Mouse (Mus musculus): Measurements from ENCODE around the gene Erich2. TPM values are rescaled to one million over a fixed set of nuclear protein-coding genes. Genes with fewer than 3 reads are reported as not detected.

Erich2 gene
- polyA plus RNA-seq, 1 experiment from 2014 or later, result 6.2 TPM

- TF ChIP-seq CTCF (IDR thresholded peaks at IDR 0.05; ENCODE audit: low read depth), result no peak
- Histone ChIP-seq H3K4me2 (peak overlapping the region; percentile 55), H3K9ac (no peak overlapping the region), H3K27ac (ENCODE audit: low read depth) (no peak overlapping the region), H3K36me3 (ENCODE audit: insufficient read depth) (no peaks in the 10 kb centered on the region), H3K27me3 (ENCODE audit: insufficient read depth, low read length) (peaks cover 89% of the 10 kb centered on the region), H3K9me3 (ENCODE audit: low read depth, low read length) (no peaks in the 10 kb centered on the region), H3K4me1 (ENCODE audit: insufficient read depth) (peaks cover 16% of the 10 kb centered on the region), H3K4me3 (ENCODE audit: low read depth, low read length) (peak overlapping the region; percentile 28)
- WGBS, result under 1% methylated on average over 21 of the region's 34 CpGs
- no peak for ATAC-seq (ENCODE audit: insufficient read depth)
- DNase-seq, result no peak
Measured at GRCm38 (mm10) chr2:70562611-70562980, 54.0 kb downstream of the Erich2 start.

GRCm38 (mm10) chr2:70562981-70563671 lies 54.5 kb downstream of the Erich2 start:
- Histone ChIP-seq H3K9me3 (ENCODE audit: low read depth, low read length) (no peaks in the 10 kb centered on the region), H3K4me2 (peak overlapping the region; percentile 37), H3K4me3 (ENCODE audit: low read depth, low read length) (peak overlapping the region; percentile 14), H3K36me3 (ENCODE audit: insufficient read depth) (no peaks in the 10 kb centered on the region), H3K27me3 (ENCODE audit: insufficient read depth, low read length) (peaks cover 94% of the 10 kb centered on the region), H3K27ac (ENCODE audit: low read depth) (no peak overlapping the region), H3K9ac (no peak overlapping the region), H3K4me1 (ENCODE audit: insufficient read depth) (peaks cover 18% of the 10 kb centered on the region)
- ATAC-seq (ENCODE audit: insufficient read depth) (no peak), DNase-seq (no peak)
- WGBS, result 2% methylated on average over 40 of the region's 40 CpGs
- TF ChIP-seq CTCF (IDR thresholded peaks at IDR 0.05; ENCODE audit: low read depth), result no peak

- no peaks in the 10 kb centered on the region for H3K9me3 ChIP-seq (ENCODE audit: low read depth, low read length)
- 2% methylated on average over 38 of the region's 38 CpGs for WGBS
- no peak for ATAC-seq (ENCODE audit: insufficient read depth)
- H3K27me3 ChIP-seq (ENCODE audit: insufficient read depth, low read length), result peaks cover 97% of the 10 kb centered on the region
- TF ChIP-seq CTCF (IDR thresholded peaks at IDR 0.05; ENCODE audit: low read depth), result no peak
- H3K4me2 ChIP-seq, result peak overlapping the region; percentile 37
- no peak overlapping the region for H3K27ac ChIP-seq (ENCODE audit: low read depth)
- no peaks in the 10 kb centered on the region for H3K36me3 ChIP-seq (ENCODE audit: insufficient read depth)
- H3K4me3 ChIP-seq (ENCODE audit: low read depth, low read length), result peak overlapping the region; percentile 14; the same call in 1 of the 2 replicates
- peaks cover 21% of the 10 kb centered on the region for H3K4me1 ChIP-seq (ENCODE audit: insufficient read depth)
- H3K9ac ChIP-seq, result no peak overlapping the region
- DNase-seq, result no peak
Measured at GRCm38 (mm10) chr2:70563721-70564645, 55.4 kb downstream of the Erich2 start.

- H3K27ac ChIP-seq (ENCODE audit: low read depth), result no peak overlapping the region
- WGBS, result 11% methylated on average over 15 of the region's 15 CpGs
- H3K36me3 ChIP-seq (ENCODE audit: insufficient read depth), result no peaks in the 10 kb centered on the region
- peaks cover 98% of the 10 kb centered on the region for H3K27me3 ChIP-seq (ENCODE audit: insufficient read depth, low read length)
- TF ChIP-seq CTCF (IDR thresholded peaks at IDR 0.05; ENCODE audit: low read depth), result no peak
- H3K4me2 ChIP-seq, result no peak overlapping the region
- no peaks in the 10 kb centered on the region for H3K9me3 ChIP-seq (ENCODE audit: low read depth, low read length)
- no peak overlapping the region for H3K9ac ChIP-seq
- DNase-seq, result no peak
- H3K4me3 ChIP-seq (ENCODE audit: low read depth, low read length), result no peak overlapping the region
- ATAC-seq (ENCODE audit: insufficient read depth), result no peak
- peaks cover 21% of the 10 kb centered on the region for H3K4me1 ChIP-seq (ENCODE audit: insufficient read depth)
Measured at GRCm38 (mm10) chr2:70564646-70565315, 56.2 kb downstream of the Erich2 start.

GRCm38 (mm10) chr2:70565651-70566602 lies 57.3 kb downstream of the Erich2 start:
- Histone ChIP-seq H3K4me1 (ENCODE audit: insufficient read depth) (peaks cover 21% of the 10 kb centered on the region), H3K4me3 (ENCODE audit: low read depth, low read length) (peak overlapping the region; percentile 15; the same call in 1 of the 2 replicates), H3K4me2 (peak overlapping the region; percentile 46), H3K27me3 (ENCODE audit: insufficient read depth, low read length) (peaks cover 92% of the 10 kb centered on the region), H3K9ac (no peak overlapping the region), H3K36me3 (ENCODE audit: insufficient read depth) (no peaks in the 10 kb centered on the region), H3K9me3 (ENCODE audit: low read depth, low read length) (no peaks in the 10 kb centered on the region), H3K27ac (ENCODE audit: low read depth) (no peak overlapping the region)
- DNase-seq (no peak), ATAC-seq (ENCODE audit: insufficient read depth) (no peak)
- TF ChIP-seq CTCF (IDR thresholded peaks at IDR 0.05; ENCODE audit: low read depth), result no peak
- WGBS, result 4% methylated on average over 30 of the region's 30 CpGs

- peak; percentile 76 for DNase-seq
- H3K4me1 ChIP-seq (ENCODE audit: insufficient read depth), result peaks cover 23% of the 10 kb centered on the region
- H3K9ac ChIP-seq, result no peak overlapping the region
- TF ChIP-seq CTCF (IDR thresholded peaks at IDR 0.05; ENCODE audit: low read depth), result no peak
- no peaks in the 10 kb centered on the region for H3K36me3 ChIP-seq (ENCODE audit: insufficient read depth)
- H3K4me3 ChIP-seq (ENCODE audit: low read depth, low read length), result 0 out of 2 replicates have a peak overlapping the region, but pooled peaks have one; percentile 15
- H3K4me2 ChIP-seq, result peak overlapping the region; percentile 46
- peak; percentile 35 for ATAC-seq (ENCODE audit: insufficient read depth)
- no peak overlapping the region for H3K27ac ChIP-seq (ENCODE audit: low read depth)
- H3K9me3 ChIP-seq (ENCODE audit: low read depth, low read length), result no peaks in the 10 kb centered on the region
- WGBS, result 1% methylated on average over 18 of the region's 18 CpGs
- peaks cover 86% of the 10 kb centered on the region for H3K27me3 ChIP-seq (ENCODE audit: insufficient read depth, low read length)
Measured at GRCm38 (mm10) chr2:70566603-70566981, 58.0 kb downstream of the Erich2 start.
